Mouse (Mus musculus) neural tube, embryonic 13.5 days (tissue): ENCODE data around the gene Myo5c. TPM values are rescaled to one million over a fixed set of nuclear protein-coding genes. Genes with fewer than 3 reads are reported as not detected.
A peak's percentile ranks its signal among the peaks of the same experiment; 100 is the strongest.
"Not testable (repeated sequence)": the region's sequence is repeated elsewhere in the genome, so short reads cannot be mapped to it uniquely, and the experiment has no call there.

ENCODE experiments used
- ATAC-seq: fragments of 200-750 bp; cut with Nextera tagmentation; 2 replicates; pipeline ENCODE4 v1.8.0; 2017; ENCODE audit warnings: low read depth, mild to moderate bottlenecking, moderate TSS enrichment, moderate library complexity
- H3K27ac ChIP-seq: fragments of 300-500 bp; sonication (generic); replicated peaks from 2 replicates; pipeline ENCODE4 v1.5.1; 2015; ENCODE audit warnings: moderate library complexity, mild to moderate bottlenecking, inconsistent platforms
- H3K27me3 ChIP-seq: fragments of 300-500 bp; sonication (generic); 2 replicates; pipeline ENCODE4 v1.6.1; 2015; ENCODE audit warnings: mild to moderate bottlenecking, inconsistent platforms
- H3K36me3 ChIP-seq: fragments of 300-500 bp; sonication (generic); 2 replicates; pipeline ENCODE4 v1.6.1; 2015; ENCODE audit warnings: mild to moderate bottlenecking, inconsistent platforms
- H3K4me1 ChIP-seq: fragments of 300-500 bp; sonication (generic); replicated peaks from 2 replicates; pipeline ENCODE4 v1.6.1; 2015; ENCODE audit warnings: inconsistent platforms
- H3K4me2 ChIP-seq: fragments of 300-500 bp; sonication (generic); 2 replicates; pipeline ENCODE4 v1.6.1; 2015; ENCODE audit warnings: inconsistent platforms, mild to moderate bottlenecking, moderate library complexity
- H3K4me3 ChIP-seq: fragments of 300-500 bp; sonication (generic); 2 replicates; pipeline ENCODE4 v1.5.1; 2015; ENCODE audit warnings: mild to moderate bottlenecking, inconsistent platforms
- H3K9ac ChIP-seq: fragments of 300-500 bp; sonication (generic); 2 replicates; pipeline ENCODE4 v1.6.1; 2015; ENCODE audit warnings: moderate library complexity, mild to moderate bottlenecking, inconsistent platforms
- H3K9me3 ChIP-seq: fragments of 300-500 bp; sonication (generic); 2 replicates; pipeline ENCODE4 v1.6.1; 2016; ENCODE audit warnings: inconsistent platforms
- WGBS: fragments of 180-500 bp; shearing (Covaris S2); methylation state at CpG from one replicate; pipeline ENCODE4 v1.1.7; 2015; 5-methylcytosine and 5-hydroxymethylcytosine counted together
- polyA plus RNA-seq: library from polyadenylated mRNA; unstranded; fragments of >200 nt; fragmentation: Nextera tagmentation; extraction: Ambion mirVana; gene quantifications from 2 replicates; pipeline ENCODE4 v1.2.1, GENCODE M21; 2015

The Myo5c gene
- polyA plus RNA-seq, 1 experiment from 2014 or later = 0.45 TPM

GRCm38 (mm10) chr9:75246080-75246930 lies 14.5 kb downstream of the Myo5c start:
- H3K27ac ChIP-seq = no peak overlapping the region
- no peak overlapping the region for H3K4me2 ChIP-seq
- WGBS = 89% methylated on average over 13 of the region's 13 CpGs
- no peak overlapping the region for H3K4me3 ChIP-seq
- ATAC-seq = no peak
- no peaks in the 10 kb centered on the region for H3K9me3 ChIP-seq
- H3K27me3 ChIP-seq = no peaks in the 10 kb centered on the region
- peaks cover 7% of the 10 kb centered on the region; the same call in 1 of the 2 replicates for H3K4me1 ChIP-seq
- H3K9ac ChIP-seq = no peak overlapping the region
- no peaks in the 10 kb centered on the region for H3K36me3 ChIP-seq

GRCm38 (mm10) chr9:75247870-75248269 lies 16.1 kb downstream of the Myo5c start:
- peaks cover 7% of the 10 kb centered on the region; the same call in 1 of the 2 replicates for H3K4me1 ChIP-seq
- no peak overlapping the region for H3K4me3 ChIP-seq
- no peak overlapping the region for H3K27ac ChIP-seq
- WGBS = 90% methylated on average over 6 of the region's 6 CpGs
- H3K36me3 ChIP-seq = no peaks in the 10 kb centered on the region
- no peak overlapping the region for H3K4me2 ChIP-seq
- no peaks in the 10 kb centered on the region for H3K27me3 ChIP-seq
- no peak for ATAC-seq
- no peaks in the 10 kb centered on the region for H3K9me3 ChIP-seq
- no peak overlapping the region for H3K9ac ChIP-seq

DNA sequence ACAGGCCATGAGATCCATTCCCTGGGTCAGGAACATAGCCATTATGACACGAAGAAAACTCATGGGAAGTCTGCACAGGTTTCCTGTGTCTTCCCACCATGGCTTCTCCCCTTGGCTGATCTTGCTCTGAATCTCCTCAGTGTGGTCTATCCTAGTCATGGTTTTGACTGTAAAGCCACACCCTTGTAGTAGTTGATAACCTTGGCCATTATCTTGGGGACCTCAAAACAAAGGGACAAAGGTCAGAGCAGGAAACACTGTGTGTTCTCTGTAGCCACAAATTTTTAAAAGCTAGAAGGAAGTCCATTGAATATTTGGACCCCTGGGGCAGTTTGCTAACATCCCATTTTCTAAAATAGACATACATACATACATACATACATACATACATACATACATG lies 16.5 kb downstream of the Myo5c start:
- ATAC-seq = no peak
- Histone ChIP-seq H3K4me1 (peaks cover 7% of the 10 kb centered on the region; the same call in 1 of the 2 replicates), H3K4me3 (no peak overlapping the region), H3K27me3 (no peaks in the 10 kb centered on the region), H3K36me3 (no peaks in the 10 kb centered on the region), H3K9ac (no peak overlapping the region), H3K4me2 (no peak overlapping the region), H3K9me3 (no peaks in the 10 kb centered on the region), H3K27ac (no peak overlapping the region)
- 79% methylated on average over 1 of the region's 1 CpGs for WGBS

DNA sequence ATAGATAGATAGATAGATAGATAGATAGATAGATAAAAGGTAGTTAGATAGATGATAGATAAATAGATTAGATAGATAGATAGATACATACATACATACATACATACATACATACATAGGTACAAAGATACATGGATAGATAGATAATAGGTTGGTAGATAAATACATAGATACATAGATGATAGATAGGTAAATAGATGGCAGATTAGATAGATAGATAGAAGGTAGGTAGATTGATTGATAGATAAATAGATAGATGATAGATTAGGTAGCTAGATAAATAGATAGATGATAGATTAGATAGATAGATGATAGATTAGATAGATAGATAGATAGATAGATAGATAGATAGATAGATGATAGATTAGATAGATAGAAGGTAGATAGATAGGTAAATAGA lies 17.1 kb downstream of the Myo5c start:
- H3K9ac ChIP-seq = no peak overlapping the region
- ATAC-seq = no peak
- H3K36me3 ChIP-seq = no peaks in the 10 kb centered on the region

DNA sequence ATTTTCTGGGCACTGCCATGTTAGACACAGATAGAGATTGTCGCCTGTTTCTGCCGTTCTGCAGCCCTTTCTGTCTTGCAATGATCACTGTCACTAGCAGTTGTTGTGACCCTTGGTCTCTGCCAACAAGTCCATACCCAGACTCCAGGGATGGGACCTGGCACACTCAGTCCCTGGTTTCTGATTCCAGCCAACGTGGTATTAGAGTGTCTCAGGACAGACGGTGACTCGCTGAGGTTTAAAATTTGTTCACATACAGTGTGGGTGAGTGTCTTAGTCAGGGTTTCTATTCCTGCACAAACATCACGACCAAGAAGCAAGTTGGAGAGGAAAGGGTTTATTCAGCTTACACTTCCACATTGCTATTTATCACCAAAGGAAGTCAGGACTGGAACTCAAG lies 21.3 kb downstream of the Myo5c start:
- not testable (repeated sequence) for ATAC-seq, H3K4me2 ChIP-seq, H3K9ac ChIP-seq, H3K36me3 ChIP-seq, H3K4me3 ChIP-seq, H3K27me3 ChIP-seq, H3K9me3 ChIP-seq, H3K27ac ChIP-seq
- H3K4me1 ChIP-seq = peaks cover 18% of the 10 kb centered on the region
- 77% methylated on average over 6 of the region's 6 CpGs for WGBS

More for the DNA sequence above, 17.1 kb downstream of the Myo5c start:
- Histone ChIP-seq H3K4me1 (peaks cover 8% of the 10 kb centered on the region), H3K27me3 (no peaks in the 10 kb centered on the region), H3K9me3 (no peaks in the 10 kb centered on the region), H3K27ac (no peak overlapping the region), H3K4me2 (no peak overlapping the region), H3K4me3 (no peak overlapping the region)

DNA sequence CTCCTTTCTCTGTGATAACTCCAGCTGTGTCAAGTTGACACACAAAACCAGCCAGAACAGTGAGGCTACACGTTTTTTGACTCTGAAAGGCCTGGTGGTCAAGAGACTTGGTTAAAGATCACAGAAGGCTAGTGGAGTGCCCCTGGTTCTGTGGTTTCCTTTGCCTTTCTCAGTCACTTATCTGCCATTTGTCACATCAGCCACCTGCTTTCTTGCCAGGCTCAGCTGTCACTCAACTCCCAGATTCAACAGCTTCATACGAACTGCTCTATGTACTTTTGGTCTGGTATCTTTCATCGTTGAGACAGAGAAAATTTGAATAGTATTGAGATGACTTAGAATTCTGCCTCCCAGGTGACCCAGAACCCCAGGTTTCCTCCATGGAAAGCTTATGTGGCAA lies 21.9 kb downstream of the Myo5c start:
- ATAC-seq = no peak
- Histone ChIP-seq H3K36me3 (no peaks in the 10 kb centered on the region), H3K9ac (no peak overlapping the region)

GRCm38 (mm10) chr9:75254196-75254955 lies 22.6 kb downstream of the Myo5c start:
- Histone ChIP-seq H3K9ac (no peak overlapping the region), H3K27me3 (no peaks in the 10 kb centered on the region), H3K4me3 (no peak overlapping the region), H3K36me3 (no peaks in the 10 kb centered on the region), H3K27ac (peak overlapping the region; percentile 80), H3K9me3 (no peaks in the 10 kb centered on the region), H3K4me2 (no peak overlapping the region), H3K4me1 (peaks cover 18% of the 10 kb centered on the region)
- WGBS = 41% methylated on average over 13 of the region's 13 CpGs
- peak; percentile 96 for ATAC-seq

More for the DNA sequence above, 21.9 kb downstream of the Myo5c start:
- Histone ChIP-seq H3K27ac (peak overlapping the region; percentile 80), H3K9me3 (no peaks in the 10 kb centered on the region), H3K4me2 (no peak overlapping the region), H3K27me3 (no peaks in the 10 kb centered on the region), H3K4me3 (no peak overlapping the region), H3K4me1 (peaks cover 18% of the 10 kb centered on the region)
- 57% methylated on average over 3 of the region's 3 CpGs for WGBS

- ATAC-seq = no peak
- Histone ChIP-seq H3K27ac (no peak overlapping the region), H3K9ac (no peak overlapping the region), H3K9me3 (no peaks in the 10 kb centered on the region), H3K27me3 (no peaks in the 10 kb centered on the region), H3K4me1 (peaks cover 22% of the 10 kb centered on the region), H3K36me3 (no peaks in the 10 kb centered on the region), H3K4me2 (no peak overlapping the region), H3K4me3 (no peak overlapping the region)
- 93% methylated on average over 14 of the region's 14 CpGs for WGBS
These were observed 24.2 kb downstream of the Myo5c start for GRCm38 (mm10) chr9:75255820-75256545.

DNA sequence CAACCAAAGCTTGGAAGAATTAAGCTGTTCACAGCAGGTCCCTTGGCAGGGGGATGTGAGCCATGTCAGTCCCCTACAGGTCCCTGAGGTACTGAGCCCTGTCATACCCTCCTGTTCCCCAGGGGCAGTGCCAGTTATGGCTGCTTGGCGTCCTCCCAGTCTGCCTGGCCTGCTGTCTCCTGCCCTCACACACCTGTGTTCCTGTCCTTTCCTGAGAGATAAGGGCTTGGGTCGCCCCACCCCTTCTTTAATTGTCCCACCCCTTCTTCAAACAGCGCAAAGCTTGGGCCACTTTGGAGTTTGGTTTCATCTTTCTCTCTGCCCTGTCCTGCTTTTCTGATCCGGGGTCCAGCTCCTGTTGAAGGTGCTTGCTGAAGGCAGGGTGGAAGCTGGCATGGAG lies 27.0 kb downstream of the Myo5c start:
- no peak for ATAC-seq
- 69% methylated on average over 4 of the region's 4 CpGs for WGBS
- no peak overlapping the region for H3K9ac ChIP-seq

GRCm38 (mm10) chr9:75259656-75260055 lies 27.8 kb downstream of the Myo5c start:
- 91% methylated on average over 4 of the region's 4 CpGs for WGBS
- H3K9me3 ChIP-seq = no peaks in the 10 kb centered on the region
- ATAC-seq = no peak
- H3K4me1 ChIP-seq = peaks cover 28% of the 10 kb centered on the region
- no peak overlapping the region for H3K4me2 ChIP-seq
- no peaks in the 10 kb centered on the region for H3K27me3 ChIP-seq
- no peak overlapping the region for H3K27ac ChIP-seq
- H3K4me3 ChIP-seq = no peak overlapping the region
- H3K36me3 ChIP-seq = no peaks in the 10 kb centered on the region
- no peak overlapping the region for H3K9ac ChIP-seq

More for the DNA sequence above, 27.0 kb downstream of the Myo5c start:
- Histone ChIP-seq H3K4me2 (no peak overlapping the region), H3K27me3 (no peaks in the 10 kb centered on the region), H3K36me3 (no peaks in the 10 kb centered on the region), H3K9me3 (no peaks in the 10 kb centered on the region), H3K27ac (no peak overlapping the region), H3K4me3 (no peak overlapping the region), H3K4me1 (peaks cover 37% of the 10 kb centered on the region)

DNA sequence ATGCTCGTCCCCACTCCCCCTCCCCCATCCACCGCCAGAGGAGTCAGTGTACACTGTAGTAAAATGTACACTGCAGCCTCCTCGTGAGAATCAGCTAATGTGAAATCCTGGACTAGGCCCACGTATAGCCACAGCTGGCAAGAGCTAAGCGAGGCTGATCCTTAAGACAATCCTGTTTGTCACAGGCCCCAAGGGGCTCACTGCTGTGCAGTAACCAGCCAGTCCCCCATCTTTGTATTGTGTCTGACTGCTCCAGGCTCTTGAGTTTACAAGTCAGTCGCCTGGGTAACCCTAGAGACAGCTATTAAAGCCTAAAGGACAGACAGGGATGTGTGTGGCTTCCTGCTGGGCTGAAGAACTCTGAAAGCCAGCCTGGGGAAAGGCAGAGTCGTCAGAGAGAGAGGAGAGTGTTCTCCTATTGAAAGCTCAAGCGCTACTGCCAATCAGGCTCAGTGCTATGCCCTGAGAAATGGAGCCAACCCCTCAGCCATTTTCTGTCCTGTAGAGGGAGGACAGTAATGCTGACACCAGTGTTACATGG lies 29.6 kb downstream of the Myo5c start:
- Histone ChIP-seq H3K4me2 (peak overlapping the region; percentile 2; the same call in 1 of the 2 replicates), H3K36me3 (no peaks in the 10 kb centered on the region), H3K9ac (0 out of 2 replicates have a peak overlapping the region, but pooled peaks have one; percentile 26), H3K27me3 (no peaks in the 10 kb centered on the region), H3K27ac (peak overlapping the region; percentile 72), H3K9me3 (no peaks in the 10 kb centered on the region), H3K4me1 (peaks cover 22% of the 10 kb centered on the region), H3K4me3 (no peak overlapping the region)
- peak; percentile 92 for ATAC-seq
- WGBS = 1% methylated on average over 8 of the region's 8 CpGs
